Mouse (Mus musculus) neural tube, embryonic 14.5 days (tissue): ENCODE data around the gene Phykpl. TPM values are rescaled to one million over a fixed set of nuclear protein-coding genes. Genes with fewer than 3 reads are reported as not detected.

Experiments
- ATAC-seq: fragments of 200-750 bp; cut with Nextera tagmentation; 2 replicates; pipeline ENCODE4 v1.8.0; 2017; ENCODE audit warnings: low read depth, mild to moderate bottlenecking, moderate TSS enrichment, moderate library complexity
- H3K27ac ChIP-seq: fragments of 300-500 bp; sonication (generic); 2 replicates; pipeline ENCODE4 v1.5.1; 2014; ENCODE audit warnings: low read depth, mild to moderate bottlenecking, control low read depth, low read length, moderate library complexity, mixed read lengths
- H3K27me3 ChIP-seq: fragments of 300-500 bp; sonication (generic); 2 replicates; pipeline ENCODE4 v1.6.1; 2014; ENCODE audit warnings: low read length; ENCODE audit not compliant: control insufficient read depth, insufficient read depth
- H3K36me3 ChIP-seq: fragments of 300-500 bp; sonication (generic); 2 replicates; pipeline ENCODE4 v1.6.1; 2014; ENCODE audit warnings: low read length, mixed read lengths; ENCODE audit not compliant: control insufficient read depth, insufficient read depth
- H3K4me1 ChIP-seq: fragments of 300-500 bp; sonication (generic); 2 replicates; pipeline ENCODE4 v1.6.1; 2014; ENCODE audit warnings: low read length; ENCODE audit not compliant: control insufficient read depth, insufficient read depth
- H3K4me2 ChIP-seq: fragments of 300-500 bp; sonication (generic); 2 replicates; pipeline ENCODE4 v1.6.1; 2014; ENCODE audit warnings: mild to moderate bottlenecking, low read depth, low read length, control low read depth
- H3K4me3 ChIP-seq: fragments of 300-500 bp; sonication (generic); 2 replicates; pipeline ENCODE4 v1.5.1; 2014; ENCODE audit warnings: low read depth, low read length, control low read depth, mixed read lengths
- H3K9ac ChIP-seq: fragments of 300-500 bp; sonication (generic); replicated peaks from 2 replicates; pipeline ENCODE4 v1.6.1; 2014; ENCODE audit warnings: low read depth, mild to moderate bottlenecking, control low read depth, low read length, mixed read lengths
- H3K9me3 ChIP-seq: fragments of 300-500 bp; sonication (generic); 2 replicates; pipeline ENCODE4 v1.6.1; 2016; ENCODE audit warnings: low read length; ENCODE audit not compliant: control insufficient read depth
- WGBS: fragments of 180-500 bp; shearing (Covaris S2); extraction: QIAGEN DNeasy Blood & Tissue Kit; methylation state at CpG from one replicate; pipeline ENCODE4 v1.1.7; 2014; 5-methylcytosine and 5-hydroxymethylcytosine counted together
- polyA plus RNA-seq: library from polyadenylated mRNA; unstranded; fragments of >200 nt; fragmentation: Nextera tagmentation; extraction: Ambion mirVana; gene quantifications from 2 replicates; pipeline ENCODE4 v1.2.1, GENCODE M21; 2014

Phykpl gene
- polyA plus RNA-seq, 1 experiment from 2014 or later: 9.9 TPM

GRCm38 (mm10) chr11:51638497-51638896, 53.9 kb downstream of the Phykpl start:
- WGBS: 77% methylated on average over 5 of the region's 5 CpGs
- H3K9me3 ChIP-seq: no peaks in the 10 kb centered on the region
- peaks cover 16% of the 10 kb centered on the region for H3K4me1 ChIP-seq
- H3K27me3 ChIP-seq: no peaks in the 10 kb centered on the region
- no peaks in the 10 kb centered on the region for H3K36me3 ChIP-seq
- no peak overlapping the region for H3K27ac ChIP-seq
- no peak for ATAC-seq
- no peak overlapping the region for H3K4me3 ChIP-seq
- H3K4me2 ChIP-seq: no peak overlapping the region; the same call in 1 of the 2 replicates
- no peak overlapping the region for H3K9ac ChIP-seq

GRCm38 (mm10) chr11:51640748-51641147, 56.2 kb downstream of the Phykpl start:
- Histone ChIP-seq H3K36me3 (no peaks in the 10 kb centered on the region), H3K9ac (no peak overlapping the region), H3K4me2 (no peak overlapping the region), H3K9me3 (no peaks in the 10 kb centered on the region), H3K27me3 (no peaks in the 10 kb centered on the region), H3K4me1 (peaks cover 6% of the 10 kb centered on the region), H3K27ac (no peak overlapping the region), H3K4me3 (no peak overlapping the region)
- WGBS: 87% methylated on average over 7 of the region's 7 CpGs
- ATAC-seq: no peak

DNA sequence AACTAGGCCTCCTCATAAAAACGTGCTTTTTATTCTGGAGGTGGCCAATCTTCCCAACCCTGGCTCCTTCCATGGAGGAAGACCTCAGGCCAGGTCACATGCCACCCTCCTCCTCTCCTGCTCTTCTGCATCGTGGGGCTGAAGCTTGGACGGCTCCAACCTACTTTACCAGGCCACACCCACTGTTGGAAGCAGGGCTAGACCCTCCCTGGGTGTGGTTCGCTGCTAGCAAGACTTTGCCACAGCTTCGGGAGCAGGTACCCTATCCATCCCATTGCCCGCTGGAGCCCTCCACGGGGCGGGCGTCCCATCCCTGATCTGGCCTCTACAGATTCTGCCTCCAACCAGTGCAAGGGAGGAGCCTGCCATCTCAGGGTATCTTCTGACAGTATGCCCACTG, 58.6 kb downstream of the Phykpl start:
- Histone ChIP-seq H3K4me2 (no peak overlapping the region), H3K4me3 (no peak overlapping the region), H3K36me3 (no peaks in the 10 kb centered on the region), H3K9me3 (no peaks in the 10 kb centered on the region), H3K9ac (no peak overlapping the region), H3K4me1 (no peaks in the 10 kb centered on the region), H3K27ac (no peak overlapping the region), H3K27me3 (no peaks in the 10 kb centered on the region)
- ATAC-seq: no peak
- 86% methylated on average over 9 of the region's 9 CpGs for WGBS

- Histone ChIP-seq H3K9me3 (no peaks in the 10 kb centered on the region), H3K27ac (no peak overlapping the region), H3K9ac (no peak overlapping the region), H3K36me3 (no peaks in the 10 kb centered on the region), H3K4me2 (no peak overlapping the region), H3K4me3 (no peak overlapping the region), H3K27me3 (no peaks in the 10 kb centered on the region), H3K4me1 (peaks cover 2% of the 10 kb centered on the region; the same call in 1 of the 2 replicates)
- no peak for ATAC-seq
- WGBS: 63% methylated on average over 15 of the region's 15 CpGs
Observed at GRCm38 (mm10) chr11:51643761-51644160, 59.2 kb downstream of the Phykpl start.

DNA sequence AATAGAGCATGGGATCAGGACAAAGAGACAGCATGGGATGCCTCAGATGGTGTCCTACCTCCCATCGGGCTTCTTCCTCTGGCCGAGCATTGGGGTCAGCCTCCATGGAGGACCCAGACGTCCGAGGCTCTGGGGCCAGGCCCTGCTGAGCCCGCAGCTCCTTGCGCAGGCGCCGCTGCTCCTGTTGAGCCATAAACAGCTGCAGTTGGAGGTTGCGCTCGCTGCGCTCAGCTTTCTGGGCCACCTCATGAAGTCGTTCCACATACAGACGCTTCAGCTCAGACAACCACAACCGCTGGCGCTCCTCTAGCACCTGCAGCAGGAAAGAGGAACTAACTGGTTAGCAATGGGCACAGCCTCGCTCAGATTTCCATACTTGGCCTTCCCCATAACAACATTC, 59.7 kb downstream of the Phykpl start:
- Histone ChIP-seq H3K27ac (no peak overlapping the region), H3K4me1 (peaks cover 6% of the 10 kb centered on the region; the same call in 1 of the 2 replicates), H3K9me3 (no peaks in the 10 kb centered on the region), H3K4me2 (no peak overlapping the region), H3K27me3 (no peaks in the 10 kb centered on the region), H3K4me3 (no peak overlapping the region), H3K36me3 (no peaks in the 10 kb centered on the region), H3K9ac (no peak overlapping the region)
- no peak for ATAC-seq
- WGBS: 72% methylated on average over 14 of the region's 16 CpGs

DNA sequence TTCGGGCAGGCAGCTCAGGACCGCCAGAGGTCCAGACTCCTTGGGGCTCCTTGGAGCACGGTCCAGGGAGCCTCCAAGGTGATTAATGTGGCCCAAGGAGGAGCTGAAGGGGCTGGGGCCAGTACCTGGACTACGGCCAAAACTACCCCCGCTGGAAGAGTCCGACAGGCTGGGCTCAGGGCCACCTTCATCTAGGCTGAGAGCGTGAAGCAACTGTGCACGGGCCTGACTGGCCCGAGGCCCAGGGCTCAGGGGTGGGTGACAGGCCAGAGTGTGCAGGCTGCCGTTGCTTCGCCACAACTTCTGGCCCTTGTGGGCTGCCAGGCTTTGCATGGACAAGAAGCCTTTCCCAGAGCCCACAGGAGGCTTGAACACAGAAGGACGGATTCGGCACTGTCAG, 60.7 kb downstream of the Phykpl start:
- H3K4me2 ChIP-seq: no peak overlapping the region
- H3K36me3 ChIP-seq: no peaks in the 10 kb centered on the region
- H3K27me3 ChIP-seq: peaks cover 4% of the 10 kb centered on the region; the same call in 1 of the 2 replicates
- no peak overlapping the region for H3K4me3 ChIP-seq
- ATAC-seq: no peak
- H3K9ac ChIP-seq: no peak overlapping the region
- WGBS: 79% methylated on average over 13 of the region's 13 CpGs
- H3K27ac ChIP-seq: no peak overlapping the region
- H3K4me1 ChIP-seq: peaks cover 14% of the 10 kb centered on the region
- no peaks in the 10 kb centered on the region for H3K9me3 ChIP-seq

DNA sequence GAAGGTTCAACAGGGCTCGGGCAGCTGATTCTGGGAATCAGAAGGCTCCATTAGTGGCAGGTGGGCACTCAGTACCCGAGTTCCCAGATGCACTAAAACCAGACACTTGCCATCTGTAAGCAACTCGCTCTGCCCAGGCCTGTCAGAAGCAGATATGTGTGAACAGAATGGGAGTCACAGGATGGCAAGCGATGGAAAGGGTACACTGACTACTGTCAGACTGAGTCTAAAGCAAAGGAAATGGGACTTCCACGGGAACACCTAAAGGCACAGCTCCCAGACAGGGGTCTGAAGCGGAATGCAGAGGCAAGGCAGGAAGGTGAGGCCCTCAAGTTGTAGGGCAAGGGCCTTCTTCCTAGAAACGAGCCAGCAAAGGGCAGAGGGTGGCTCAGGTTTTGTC, 61.7 kb downstream of the Phykpl start:
- no peak overlapping the region for H3K4me3 ChIP-seq
- peaks cover 15% of the 10 kb centered on the region for H3K4me1 ChIP-seq
- no peak overlapping the region for H3K27ac ChIP-seq
- no peaks in the 10 kb centered on the region for H3K9me3 ChIP-seq
- H3K36me3 ChIP-seq: no peaks in the 10 kb centered on the region
- peaks cover 5% of the 10 kb centered on the region; the same call in 1 of the 2 replicates for H3K27me3 ChIP-seq
- 86% methylated on average over 7 of the region's 7 CpGs for WGBS
- ATAC-seq: no peak
- H3K9ac ChIP-seq: no peak overlapping the region
- no peak overlapping the region for H3K4me2 ChIP-seq

- no peak for ATAC-seq
- no peak overlapping the region for H3K4me3 ChIP-seq
- peaks cover 5% of the 10 kb centered on the region; the same call in 1 of the 2 replicates for H3K27me3 ChIP-seq
- WGBS: 52% methylated on average over 15 of the region's 15 CpGs
- no peak overlapping the region for H3K4me2 ChIP-seq
- H3K36me3 ChIP-seq: no peaks in the 10 kb centered on the region
- H3K9me3 ChIP-seq: no peaks in the 10 kb centered on the region
- H3K27ac ChIP-seq: peak overlapping the region; percentile 46; the same call in 1 of the 2 replicates
- H3K9ac ChIP-seq: no peak overlapping the region
- H3K4me1 ChIP-seq: peaks cover 15% of the 10 kb centered on the region
Observed at GRCm38 (mm10) chr11:51646751-51647667, 62.5 kb downstream of the Phykpl start.

DNA sequence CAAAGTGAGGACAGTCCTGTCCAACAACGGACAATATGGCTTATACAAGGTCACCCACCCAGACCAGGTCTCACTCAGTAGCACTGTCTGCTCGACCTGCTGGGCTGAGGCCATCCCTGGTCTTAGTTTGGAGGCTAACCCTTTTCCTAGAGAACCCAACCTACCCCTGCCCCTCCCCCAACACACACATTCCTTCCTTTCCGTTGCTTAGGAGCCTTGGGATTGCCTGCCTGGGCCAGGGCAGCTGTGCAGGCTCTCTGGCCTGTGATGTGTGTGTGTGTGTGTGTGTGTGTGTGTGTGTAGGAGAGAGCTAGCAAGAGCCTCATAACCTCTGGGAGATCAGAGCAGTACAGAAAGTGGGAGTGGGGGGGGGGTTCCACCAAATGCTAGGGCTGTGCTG, 64.0 kb downstream of the Phykpl start:
- H3K36me3 ChIP-seq: no peaks in the 10 kb centered on the region

More for the DNA sequence above, 64.0 kb downstream of the Phykpl start:
- peak overlapping the region; percentile 70; the same call in 1 of the 2 replicates for H3K4me2 ChIP-seq
- no peak overlapping the region for H3K4me3 ChIP-seq
- H3K27me3 ChIP-seq: peaks cover 5% of the 10 kb centered on the region; the same call in 1 of the 2 replicates
- peak; percentile 16; the same call in 1 of the 2 replicates for ATAC-seq
- H3K4me1 ChIP-seq: peaks cover 15% of the 10 kb centered on the region
- 14% methylated on average over 3 of the region's 3 CpGs for WGBS
- H3K27ac ChIP-seq: no peak overlapping the region
- H3K9me3 ChIP-seq: no peaks in the 10 kb centered on the region
- no peak overlapping the region for H3K9ac ChIP-seq
